Mouse (Mus musculus) cerebellum, adult 11 months (tissue): ENCODE data around the gene Trp53i13.

Source experiments
- DNase-seq: peaks from one replicate; pipeline ENCODE4 v3.0.0; 2022

The Trp53i13 gene

DNA sequence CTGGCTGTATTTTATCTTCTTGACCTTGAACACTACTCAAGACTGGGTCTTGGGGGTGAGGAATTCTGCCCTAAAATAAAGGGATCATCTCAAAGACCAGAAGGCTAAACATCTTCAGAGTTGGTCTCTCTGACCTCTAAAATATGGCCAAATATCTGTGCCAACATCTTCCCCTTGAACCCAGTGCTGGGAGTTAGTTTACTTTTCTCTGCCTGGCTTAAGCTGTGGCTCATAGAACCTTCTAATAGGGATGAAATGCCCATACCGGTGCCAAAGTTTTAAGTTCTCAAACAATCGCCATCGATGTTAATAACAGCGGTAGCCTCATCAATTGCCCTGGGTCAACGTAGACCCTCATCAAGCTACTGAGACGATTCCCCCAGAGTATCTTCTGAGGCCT, 53.9 kb downstream of the Trp53i13 start:
- DNase-seq = no peak
